Mouse (Mus musculus) stomach, postnatal 0 days (tissue): ENCODE results near the gene Mpp4.

Source experiments
- CTCF ChIP-seq: IDR thresholded peaks from 2 replicates; pipeline ENCODE4 v1.5.1; 2016; ENCODE audit warnings: antibody characterized with exemption, low read depth, mild to moderate bottlenecking, moderate library complexity
- EP300 ChIP-seq: optimal IDR thresholded peaks from 2 replicates; pipeline ENCODE3; 2016; ENCODE audit warnings: antibody characterized with exemption

- no peak for TF ChIP-seq CTCF
- no peak for TF ChIP-seq EP300
These were observed 1.8 kb downstream of the Mpp4 start for GRCm38 (mm10) chr1:59161396-59161795.
